9 mouse cellular contexts compared by ENCODE assay signal in genomic region chr11:97350035-97350434, GRCm38 (mm10). TPM values are rescaled to one million over a fixed set of nuclear protein-coding genes. Genes with fewer than 3 reads are reported as not detected.
DNase-seq lines count a peak whose midpoint lies in the region; ATAC-seq and TF ChIP-seq lines count a peak whose summit lies in the region.
"Had no signal": no experiment of that assay in that cellular context is flagged by ENCODE, and none has a peak within 500 bp of the region (broad histone marks: within the 10 kb centered on the region; RNA-seq: fewer than 3 reads in every experiment).

No protein-coding gene starts in this region.

- H3K36me3 ChIP-seq in intestine, postnatal 0 days (ENCODE audit: control insufficient read depth, insufficient read depth): no peaks in the 10 kb centered on the region
- H3K36me3 ChIP-seq in midbrain, embryonic 10.5 days: no peaks in the 10 kb centered on the region

- TF ChIP-seq CTCF in intestine, postnatal 0 days (IDR thresholded peaks at IDR 0.05; ENCODE audit: low read depth): no peak

- intact Hi-C loops in left cerebral cortex, postnatal 14 days (cut with DNase I): no loop called here

- peak; percentile 89 for DNase-seq in NIH3T3 (ENCODE audit: low read depth)
- peak; percentile 67 to 74 for DNase-seq in cerebellum, adult 18-20 months
- peak; percentile 56 to 61 for DNase-seq in frontal cortex, postnatal 14 days (ENCODE audit: low spot score in 2 of 2)
- DNase-seq in left cerebral cortex, postnatal 14 days (ENCODE audit: low spot score in 2 of 2): peak; percentile 82 to 87
- peak; percentile 39 for DNase-seq in midbrain, embryonic 10.5 days (ENCODE audit: low spot score)
- peak; percentile 52 for DNase-seq in skeletal muscle tissue, adult 2 months (ENCODE audit: low read depth, low spot score)
- DNase-seq in thymus, postnatal 25 days: no peak

- H3K4me1 ChIP-seq in intestine, postnatal 0 days (replicated peaks; ENCODE audit: control insufficient read depth, insufficient read depth, low read length): peaks cover 3% of the 10 kb centered on the region; the same call in 1 of the 2 replicates
- H3K4me1 ChIP-seq in midbrain, embryonic 10.5 days: peaks cover 33% of the 10 kb centered on the region

- H3K27ac ChIP-seq in intestine, postnatal 0 days (ENCODE audit: low read depth, low read length): peak overlapping the region; percentile 41; the same call in 1 of the 2 replicates
- H3K27ac ChIP-seq in midbrain, embryonic 10.5 days (replicated peaks): peak overlapping the region; percentile 67

- no peaks in the 10 kb centered on the region for H3K27me3 ChIP-seq in intestine, postnatal 0 days (replicated peaks; ENCODE audit: control insufficient read depth, insufficient read depth, low read length)
- peaks cover 15% of the 10 kb centered on the region; the same call in 1 of the 2 replicates for H3K27me3 ChIP-seq in midbrain, embryonic 10.5 days (ENCODE audit: low read depth, poor library complexity, severe bottlenecking)

- peak; percentile 36; the same call in 1 of the 2 replicates for ATAC-seq in intestine, postnatal 0 days

- H3K9me3 ChIP-seq in intestine, postnatal 0 days (ENCODE audit: control insufficient read depth): no peaks in the 10 kb centered on the region
- H3K9me3 ChIP-seq in midbrain, embryonic 10.5 days (replicated peaks): no peaks in the 10 kb centered on the region

- no peak overlapping the region for H3K9ac ChIP-seq in intestine, postnatal 0 days (ENCODE audit: low read depth, low read length)

- H3K4me3 ChIP-seq in intestine, postnatal 0 days (ENCODE audit: low read depth, low read length): no peak overlapping the region
- H3K4me3 ChIP-seq in midbrain, embryonic 10.5 days: no peak overlapping the region

- H3K4me2 ChIP-seq in intestine, postnatal 0 days (replicated peaks; ENCODE audit: low read depth): no peak overlapping the region

- WGBS in intestine, postnatal 0 days: 31% methylated on average over 2 of the region's 2 CpGs
- WGBS in midbrain, embryonic 10.5 days: 25% methylated on average over 2 of the region's 2 CpGs

RNA-seq across cellular contexts. Expression of gene Gpr179, which starts 1.8 kb away (rescaled TPM):
- polyA plus RNA-seq in intestine, postnatal 0 days (2015; fragmentation: Nextera tagmentation; extraction: Ambion mirVana): 0.07 and 0.20 TPM in 2 replicates
- total RNA-seq in left cerebral cortex, postnatal 14 days (2021): under 1 TPM; 0.18 to 0.19 TPM
- 0.05 and 0.09 TPM in 2 replicates for polyA plus RNA-seq in midbrain, embryonic 10.5 days (2016; fragmentation: Nextera tagmentation; extraction: Ambion mirVana)
- total RNA-seq: neutrophil, adult 5-6 weeks had no signal

RNA-seq across cellular contexts. Expression of gene Socs7, which starts 12.3 kb away (rescaled TPM):
- polyA plus RNA-seq in intestine, postnatal 0 days (2015; fragmentation: Nextera tagmentation; extraction: Ambion mirVana): 2.4 and 2.5 TPM in 2 replicates
- total RNA-seq in left cerebral cortex, postnatal 14 days (2021): 10 to 100 TPM; 88.1 to 90.7 TPM
- 3.6 and 4.6 TPM in 2 replicates for polyA plus RNA-seq in midbrain, embryonic 10.5 days (2016; fragmentation: Nextera tagmentation; extraction: Ambion mirVana)

RNA-seq across cellular contexts. Expression of gene Mrpl45, which starts 34.5 kb away (rescaled TPM):
- polyA plus RNA-seq in intestine, postnatal 0 days (2015; fragmentation: Nextera tagmentation; extraction: Ambion mirVana): 40.2 and 40.5 TPM in 2 replicates
- 10 to 100 TPM; 18.2 to 20.7 TPM for total RNA-seq in left cerebral cortex, postnatal 14 days (2021)
- 61.7 and 69.5 TPM in 2 replicates for polyA plus RNA-seq in midbrain, embryonic 10.5 days (2016; fragmentation: Nextera tagmentation; extraction: Ambion mirVana)
